Mouse (Mus musculus) cerebellum, adult 9-11 months (tissue): ENCODE measurements around the gene Cpn2.

Experiments used
- DNase-seq: peaks from one replicate; pipeline ENCODE4 v3.0.0; 2022

Cpn2 gene

GRCm38 (mm10) chr16:30267359-30267758, at the start of gene Cpn2:
TSS of gene Cpn2 (minus strand) at chr16:30267499.
- DNase-seq: no peak

- no peak for DNase-seq
Observed at GRCm38 (mm10) chr16:30314236-30314635, 46.9 kb upstream of the Cpn2 start.

- DNase-seq: no peak
Observed at GRCm38 (mm10) chr16:30310647-30311046, 43.3 kb upstream of the Cpn2 start, which contains the start of gene Gp5. TSS of gene Gp5 (minus strand) at chr16:30310779.

GRCm38 (mm10) chr16:30310171-30310515, 42.8 kb upstream of the Cpn2 start:
- no peak for DNase-seq

- DNase-seq: peak; percentile 22
Observed at GRCm38 (mm10) chr16:30309395-30310170, 42.3 kb upstream of the Cpn2 start.

- DNase-seq: peak; percentile 82
Observed at GRCm38 (mm10) chr16:30308616-30309394, 41.5 kb upstream of the Cpn2 start.

GRCm38 (mm10) chr16:30307961-30308615, 40.8 kb upstream of the Cpn2 start:
- DNase-seq: no peak

GRCm38 (mm10) chr16:30307306-30307705, 40.0 kb upstream of the Cpn2 start:
- peak; percentile 16 for DNase-seq

GRCm38 (mm10) chr16:30306102-30306501, 38.8 kb upstream of the Cpn2 start:
- DNase-seq: no peak

- no peak for DNase-seq
Observed at GRCm38 (mm10) chr16:30304236-30304635, 36.9 kb upstream of the Cpn2 start.

GRCm38 (mm10) chr16:30303411-30303810, 36.1 kb upstream of the Cpn2 start:
- no peak for DNase-seq

- no peak for DNase-seq
Observed at GRCm38 (mm10) chr16:30302686-30303085, 35.4 kb upstream of the Cpn2 start.

- no peak for DNase-seq
Observed at GRCm38 (mm10) chr16:30299711-30300277, 32.5 kb upstream of the Cpn2 start.

GRCm38 (mm10) chr16:30297450-30297849, 30.2 kb upstream of the Cpn2 start:
- no peak for DNase-seq

- DNase-seq: no peak
Observed at GRCm38 (mm10) chr16:30296601-30297275, 29.4 kb upstream of the Cpn2 start.

GRCm38 (mm10) chr16:30295106-30295505, 27.8 kb upstream of the Cpn2 start:
- no peak for DNase-seq

GRCm38 (mm10) chr16:30290436-30290835, 23.1 kb upstream of the Cpn2 start:
- DNase-seq: no peak

- no peak for DNase-seq
Observed at GRCm38 (mm10) chr16:30285701-30286100, 18.4 kb upstream of the Cpn2 start.

GRCm38 (mm10) chr16:30283743-30284337, 16.5 kb upstream of the Cpn2 start:
- DNase-seq: no peak

- no peak for DNase-seq
Observed at GRCm38 (mm10) chr16:30282844-30283495, 15.7 kb upstream of the Cpn2 start, which contains the start of gene Lrrc15. TSS of gene Lrrc15 (minus strand) at chr16:30283256.

- DNase-seq: no peak
Observed at GRCm38 (mm10) chr16:30280676-30281297, 13.5 kb upstream of the Cpn2 start.
